Mouse (Mus musculus): ENCODE data around the gene Thnsl1.
"Not testable (repeated sequence)": the region's sequence is repeated elsewhere in the genome, so short reads cannot be mapped to it uniquely, and the experiment has no call there.

Thnsl1 gene

GRCm38 (mm10) chr2:21244104-21244503 is 38.6 kb downstream of the Thnsl1 start:
- not testable (repeated sequence) for DNase-seq

- no peak for DNase-seq
These were observed 39.5 kb downstream of the Thnsl1 start for GRCm38 (mm10) chr2:21244986-21245385.

DNA sequence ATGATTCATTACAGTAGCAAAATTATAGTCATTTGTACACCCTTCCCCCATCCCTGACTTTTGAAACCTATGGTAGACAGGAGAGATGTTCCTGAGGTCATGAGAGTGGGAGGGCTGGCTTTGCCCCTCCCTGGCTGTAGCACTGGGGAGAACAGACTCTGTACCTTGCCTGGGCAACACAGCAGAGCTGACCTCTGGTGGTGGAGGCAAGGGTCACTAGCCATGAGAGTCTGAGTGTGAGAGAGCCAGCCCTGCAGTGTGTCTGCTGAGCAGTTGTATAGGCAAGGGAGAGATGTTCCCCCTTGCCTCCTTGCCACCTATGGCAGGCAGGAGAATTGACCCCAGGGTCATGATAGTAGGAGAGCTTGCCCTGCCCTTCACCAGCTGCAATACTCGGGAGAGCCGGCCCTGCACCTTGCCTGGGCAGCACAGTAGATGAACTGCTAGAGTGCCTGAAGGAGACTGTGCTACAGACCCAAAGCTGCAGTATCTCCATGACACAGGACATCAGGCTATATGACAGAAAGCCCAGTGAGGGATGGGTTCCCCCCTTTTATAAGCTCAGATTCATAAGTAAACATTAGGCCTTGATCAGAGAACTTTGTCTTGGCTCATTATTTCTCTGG is 40.1 kb downstream of the Thnsl1 start:
- DNase-seq: peak; percentile 15

DNA sequence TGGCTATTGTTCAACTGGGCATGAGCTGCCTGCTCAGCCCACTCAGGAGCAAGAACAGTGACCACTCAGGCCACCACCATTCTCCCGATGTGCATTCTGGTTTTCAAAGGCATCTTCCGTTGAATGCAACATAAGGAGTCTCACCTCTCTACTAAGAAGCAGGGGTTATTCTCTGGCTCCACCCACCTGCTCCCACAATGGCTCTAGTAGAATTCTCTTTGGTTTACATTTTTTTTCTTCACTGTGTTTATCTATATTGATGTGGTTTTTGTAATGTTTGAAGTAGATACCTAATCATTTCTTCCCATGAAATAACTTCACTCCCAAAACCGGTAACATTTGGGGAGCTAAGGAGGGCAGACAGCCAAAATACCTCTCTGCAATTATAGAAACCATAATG is 48.1 kb downstream of the Thnsl1 start:
- no peak for DNase-seq

DNA sequence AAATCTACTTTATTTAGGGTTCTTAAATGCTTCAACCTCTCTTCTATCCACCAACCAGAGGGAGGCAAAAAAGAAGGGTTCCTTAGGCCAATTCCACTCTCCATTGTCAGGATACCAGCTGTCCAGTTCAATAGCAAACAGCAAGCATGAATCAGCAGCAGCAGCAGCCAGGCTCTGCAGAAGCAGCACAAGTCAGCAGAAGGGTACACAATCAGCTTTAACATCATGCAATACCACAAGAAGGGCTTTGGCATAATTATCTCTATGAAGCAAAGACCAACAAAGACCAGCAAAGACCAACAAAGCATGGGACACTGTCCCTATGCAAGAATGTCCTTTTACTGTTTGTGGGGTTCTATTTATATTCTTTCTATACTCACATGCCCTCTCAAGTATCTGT is 48.8 kb downstream of the Thnsl1 start:
- no peak for DNase-seq

- no peak for DNase-seq
These were observed 52.8 kb downstream of the Thnsl1 start for GRCm38 (mm10) chr2:21258281-21258680.

DNA sequence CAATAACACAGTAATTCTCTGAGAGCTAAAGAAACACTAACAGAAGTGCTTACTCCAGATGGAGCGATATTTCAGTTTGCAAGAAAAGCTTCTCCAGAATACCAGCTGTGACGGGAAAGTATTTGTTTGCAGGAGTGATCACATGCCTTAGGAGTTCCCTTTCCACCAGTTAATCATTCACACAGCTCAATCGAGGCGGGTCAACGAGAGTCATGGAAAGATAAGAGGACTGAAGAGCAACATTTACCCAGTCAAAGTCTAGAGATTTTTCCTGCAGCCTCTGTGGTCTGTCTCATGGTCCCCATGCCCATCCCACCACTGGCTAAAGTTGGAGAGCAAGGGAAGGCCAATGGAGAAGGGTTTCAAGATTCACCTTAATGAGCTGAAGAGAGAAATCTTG is 53.6 kb downstream of the Thnsl1 start:
- peak; percentile 5 for DNase-seq

DNA sequence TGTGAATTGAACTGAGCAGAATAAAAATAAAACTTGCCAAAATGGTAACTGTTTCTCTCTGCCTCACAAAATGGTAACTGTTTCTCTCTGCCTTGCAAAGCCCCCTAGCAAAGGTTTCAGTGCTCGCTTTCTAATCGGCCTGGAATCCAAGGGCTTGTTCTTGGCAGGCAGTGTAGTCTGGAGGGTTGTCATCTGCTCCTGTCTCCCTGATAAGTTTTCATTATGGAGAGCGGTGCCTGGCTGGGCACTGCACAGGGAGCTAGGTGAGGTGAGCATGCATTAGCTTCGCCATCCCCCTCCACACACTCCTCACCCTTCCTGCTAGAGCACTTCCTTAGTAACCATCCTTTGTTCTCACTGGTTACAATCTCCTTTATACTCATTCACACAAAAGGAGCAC is 54.5 kb downstream of the Thnsl1 start:
- no peak for DNase-seq

DNA sequence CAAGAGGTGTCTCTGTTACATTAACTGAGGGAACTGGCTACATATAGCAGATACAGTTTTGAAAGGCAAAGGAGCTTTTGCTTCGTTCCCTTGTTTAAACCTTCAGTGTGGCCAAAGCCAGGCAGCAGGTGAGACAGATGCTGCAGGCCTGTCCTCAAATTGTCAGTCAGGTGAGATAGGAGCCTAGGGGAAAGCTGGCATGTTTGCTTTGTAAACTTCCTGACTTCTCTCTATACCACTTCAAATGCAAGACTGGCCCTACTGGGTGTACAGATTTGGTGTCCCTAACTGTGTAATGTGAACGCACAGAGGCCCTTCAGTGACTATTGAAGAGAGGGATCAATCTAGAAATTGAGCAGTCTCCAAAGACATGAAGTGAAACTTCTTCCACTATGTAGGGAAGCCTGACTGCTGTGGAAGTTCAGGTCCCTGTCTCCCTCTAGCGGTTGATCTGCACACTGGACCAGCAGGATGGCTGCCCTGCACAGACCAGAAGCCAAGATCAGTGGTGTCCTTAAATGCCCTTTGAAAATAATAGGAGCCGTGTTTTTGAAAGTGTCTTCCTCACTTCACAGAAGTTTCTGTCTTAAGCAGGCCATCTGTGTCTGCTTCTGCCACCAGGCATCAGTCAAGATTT is 56.0 kb downstream of the Thnsl1 start:
- DNase-seq: peak; percentile 37

GRCm38 (mm10) chr2:21264031-21264430 is 58.5 kb downstream of the Thnsl1 start:
- DNase-seq: no peak

Measured in kidney, adult 18-20 months (tissue).